Mouse (Mus musculus): ENCODE measurements around the gene Rapgef4.

DNA sequence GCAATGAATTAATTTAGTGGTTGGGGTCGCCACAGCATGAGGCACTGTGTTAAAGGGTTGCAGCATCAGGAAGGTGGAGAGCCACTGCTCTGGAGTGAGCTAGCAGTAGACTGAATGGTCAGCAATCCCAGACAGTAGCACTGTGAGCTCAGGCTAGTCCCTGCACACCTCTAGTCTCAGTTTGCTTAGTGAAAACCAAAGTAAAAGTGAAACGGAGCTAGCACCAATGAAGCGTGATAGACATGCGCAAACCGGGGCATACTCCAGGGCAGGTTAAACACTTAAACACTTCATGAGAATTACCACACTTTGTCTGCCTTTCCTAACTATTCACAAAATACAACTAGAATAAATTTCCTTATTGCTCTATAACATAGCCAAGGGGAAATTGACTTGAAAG, 190.2 kb downstream of the Rapgef4 start:
- TF ChIP-seq HCFC1 (IDR thresholded peaks at IDR 0.05; ENCODE audit: borderline replicate concordance, insufficient read depth, low read length) (no peak), CHD2 (IDR thresholded peaks at IDR 0.05; ENCODE audit: low read depth, low read length) (no peak), MAFK (IDR thresholded peaks at IDR 0.05; ENCODE audit: insufficient read depth, low read depth, low read length) (no peak), ZNF384 (IDR thresholded peaks at IDR 0.05; ENCODE audit: low read depth, low read length) (no peak), ZC3H11A (IDR thresholded peaks at IDR 0.05; ENCODE audit: borderline replicate concordance, low read depth, low read length) (no peak)

Measured in ES-E14 (cell line).